Mouse (Mus musculus) thymus, adult 2 months (tissue): ENCODE data around the gene Lgals1. TPM values are rescaled to one million over a fixed set of nuclear protein-coding genes. Genes with fewer than 3 reads are reported as not detected.
A peak's percentile ranks its signal among the peaks of the same experiment; 100 is the strongest.

Source experiments
- DNase-seq: peaks from one replicate; pipeline ENCODE4 v3.0.0; 2021
- H3K27ac ChIP-seq: fragments of 200-500 bp; 2 replicates; pipeline ENCODE4 v1.5.1; 2012; ENCODE audit warnings: low read length, control low read depth; ENCODE audit not compliant: control insufficient read depth, insufficient read depth
- H3K27me3 ChIP-seq: fragments of 200-500 bp; 2 replicates; pipeline ENCODE4 v1.6.1; 2012; ENCODE audit warnings: mild to moderate bottlenecking, low read length, moderate library complexity, mixed read lengths; ENCODE audit not compliant: control insufficient read depth, insufficient read depth
- H3K36me3 ChIP-seq: fragments of 200-500 bp; 2 replicates; pipeline ENCODE4 v1.6.1; 2012; ENCODE audit warnings: mild to moderate bottlenecking, low read length, moderate library complexity; ENCODE audit not compliant: control insufficient read depth, insufficient read depth
- H3K4me1 ChIP-seq: fragments of 200-500 bp; replicated peaks from 2 replicates; pipeline ENCODE4 v1.6.1; 2012; ENCODE audit warnings: low read length; ENCODE audit not compliant: control insufficient read depth, insufficient read depth
- H3K4me3 ChIP-seq: fragments of 200-500 bp; 2 replicates; pipeline ENCODE4 v1.5.1; 2012; ENCODE audit warnings: mild to moderate bottlenecking, low read length, control low read depth, moderate library complexity; ENCODE audit not compliant: control insufficient read depth, insufficient read depth
- CTCF ChIP-seq: fragments of 200-500 bp; IDR thresholded peaks from 2 replicates; pipeline ENCODE4 v1.5.1; 2012; ENCODE audit warnings: mild to moderate bottlenecking, control low read depth, low read length, moderate library complexity, borderline replicate concordance; ENCODE audit not compliant: control insufficient read depth, poor library complexity, insufficient read depth; ENCODE audit errors: extremely low read depth
- POLR2A ChIP-seq: fragments of 200-500 bp; IDR thresholded peaks from 2 replicates; pipeline ENCODE4 v1.6.1; 2012; ENCODE audit warnings: mild to moderate bottlenecking, low read length, control low read depth, moderate library complexity; ENCODE audit not compliant: control insufficient read depth, poor library complexity, insufficient read depth; ENCODE audit errors: extremely low read depth
- WGBS: fragments of 180-500 bp; shearing (Covaris S2); methylation state at CpG from one replicate; pipeline ENCODE4 v1.1.7; 2018; 5-methylcytosine and 5-hydroxymethylcytosine counted together
- polyA plus RNA-seq: library from polyadenylated mRNA; depleted of rRNA; stranded (reverse); fragments of >200 nt; gene quantifications from 2 replicates; pipeline ENCODE4 v1.2.3, GENCODE M21; 2012

The Lgals1 gene
- polyA plus RNA-seq, 1 experiment = 428 TPM

GRCm38 (mm10) chr15:78914823-78915659, 11.5 kb upstream of the Lgals1 start:
- WGBS = 45% methylated on average over 8 of the region's 8 CpGs
- Histone ChIP-seq H3K27me3 (no peaks in the 10 kb centered on the region), H3K4me1 (peaks cover 30% of the 10 kb centered on the region), H3K36me3 (peaks cover under 1% of the 10 kb centered on the region), H3K27ac (no peak overlapping the region), H3K4me3 (peak overlapping the region; percentile 70)
- TF ChIP-seq CTCF = no peak
- no peak for TF ChIP-seq POLR2A
- no peak for DNase-seq

GRCm38 (mm10) chr15:78915660-78916017, 10.9 kb upstream of the Lgals1 start:
- Histone ChIP-seq H3K4me3 (no peak overlapping the region), H3K27me3 (no peaks in the 10 kb centered on the region), H3K36me3 (no peaks in the 10 kb centered on the region), H3K27ac (no peak overlapping the region), H3K4me1 (peaks cover 30% of the 10 kb centered on the region)
- 7% methylated on average over 8 of the region's 8 CpGs for WGBS
- peak; percentile 82 for DNase-seq
- TF ChIP-seq POLR2A (no peak), CTCF (no peak; the same call in 1 of the 2 replicates)

- TF ChIP-seq POLR2A (no peak), CTCF (peak; percentile 33; the same call in 1 of the 2 replicates)
- peaks cover 30% of the 10 kb centered on the region for H3K4me1 ChIP-seq
- H3K4me3 ChIP-seq = no peak overlapping the region
- H3K36me3 ChIP-seq = no peaks in the 10 kb centered on the region
- no peak for DNase-seq
- 87% methylated on average over 12 of the region's 12 CpGs for WGBS
- H3K27ac ChIP-seq = no peak overlapping the region
- no peaks in the 10 kb centered on the region for H3K27me3 ChIP-seq
These were observed 10.3 kb upstream of the Lgals1 start for GRCm38 (mm10) chr15:78916052-78916826.

DNA sequence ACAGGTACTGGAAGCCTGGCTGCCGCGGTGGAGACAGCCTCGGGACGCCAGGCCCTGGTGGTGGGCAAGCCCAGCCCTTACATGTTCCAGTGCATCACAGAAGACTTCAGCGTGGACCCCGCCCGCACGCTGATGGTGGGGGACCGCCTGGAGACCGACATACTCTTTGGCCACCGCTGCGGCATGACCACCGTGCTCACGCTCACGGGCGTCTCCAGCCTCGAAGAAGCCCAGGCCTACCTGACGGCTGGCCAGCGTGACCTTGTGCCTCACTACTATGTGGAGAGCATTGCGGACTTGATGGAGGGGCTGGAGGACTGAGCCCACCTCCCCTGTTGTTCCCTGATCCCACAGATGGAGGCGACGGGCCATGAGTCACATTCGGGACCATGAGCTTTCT, 8.4 kb upstream of the Lgals1 start:
- DNase-seq = no peak
- H3K27ac ChIP-seq = no peak overlapping the region
- WGBS = 96% methylated on average over 23 of the region's 23 CpGs
- H3K4me3 ChIP-seq = no peak overlapping the region
- H3K4me1 ChIP-seq = peaks cover 42% of the 10 kb centered on the region
- H3K27me3 ChIP-seq = no peaks in the 10 kb centered on the region
- TF ChIP-seq CTCF (no peak), POLR2A (no peak)
- H3K36me3 ChIP-seq = no peaks in the 10 kb centered on the region

- WGBS = 91% methylated on average over 12 of the region's 12 CpGs
- Histone ChIP-seq H3K36me3 (no peaks in the 10 kb centered on the region), H3K4me1 (peaks cover 45% of the 10 kb centered on the region), H3K4me3 (no peak overlapping the region), H3K27ac (no peak overlapping the region), H3K27me3 (no peaks in the 10 kb centered on the region)
- TF ChIP-seq POLR2A (no peak), CTCF (no peak)
- no peak for DNase-seq
These were observed 6.6 kb upstream of the Lgals1 start for GRCm38 (mm10) chr15:78919914-78920313.

GRCm38 (mm10) chr15:78922700-78923099, 3.8 kb upstream of the Lgals1 start:
- Histone ChIP-seq H3K4me1 (peaks cover 55% of the 10 kb centered on the region), H3K27ac (peak overlapping the region; percentile 71; the same call in 1 of the 2 replicates), H3K27me3 (no peaks in the 10 kb centered on the region), H3K36me3 (no peaks in the 10 kb centered on the region), H3K4me3 (no peak overlapping the region)
- DNase-seq = no peak
- 39% methylated on average over 7 of the region's 7 CpGs for WGBS
- TF ChIP-seq CTCF (no peak), POLR2A (no peak)
